Mouse (Mus musculus): ENCODE results near the gene Baz1a. TPM values are rescaled to one million over a fixed set of nuclear protein-coding genes. Genes with fewer than 3 reads are reported as not detected.
"Not testable (repeated sequence)": the region's sequence is repeated elsewhere in the genome, so short reads cannot be mapped to it uniquely, and the experiment has no call there.

The Baz1a gene
- polyA plus RNA-seq, 1 experiment from 2014 or later: 41.7 TPM

GRCm38 (mm10) chr12:54980532-54980931, 33.6 kb downstream of the Baz1a start:
- 81% methylated on average over 6 of the region's 6 CpGs for WGBS

GRCm38 (mm10) chr12:54969033-54969432, 45.1 kb downstream of the Baz1a start:
- Histone ChIP-seq H3K9ac (ENCODE audit: low read length) (no peak overlapping the region), H3K9me3 (ENCODE audit: control insufficient read depth, low read length) (no peaks in the 10 kb centered on the region), H3K4me1 (replicated peaks; ENCODE audit: control insufficient read depth, insufficient read depth, low read length) (no peaks in the 10 kb centered on the region), H3K4me2 (ENCODE audit: low read depth, low read length, severe bottlenecking) (no peak overlapping the region), H3K36me3 (ENCODE audit: control insufficient read depth, insufficient read depth, low read length) (no peaks in the 10 kb centered on the region; the same call in 1 of the 2 replicates), H3K27ac (ENCODE audit: low read depth, low read length) (no peak overlapping the region), H3K4me3 (ENCODE audit: low read depth, low read length) (no peak overlapping the region), H3K27me3 (ENCODE audit: control insufficient read depth, insufficient read depth, low read length) (no peaks in the 10 kb centered on the region)
- DNase-seq (ENCODE audit: low spot score): no peak
- WGBS: 84% methylated on average over 3 of the region's 3 CpGs
- ATAC-seq (replicated peaks; ENCODE audit: low FRiP score): no peak

More at GRCm38 (mm10) chr12:54980532-54980931, 33.6 kb downstream of the Baz1a start:
- no peak overlapping the region for H3K4me2 ChIP-seq (ENCODE audit: low read depth, low read length, severe bottlenecking)
- no peaks in the 10 kb centered on the region for H3K9me3 ChIP-seq (ENCODE audit: control insufficient read depth, low read length)
- ATAC-seq (replicated peaks; ENCODE audit: low FRiP score) (no peak), DNase-seq (ENCODE audit: low spot score) (no peak)
- H3K4me1 ChIP-seq (replicated peaks; ENCODE audit: control insufficient read depth, insufficient read depth, low read length): no peaks in the 10 kb centered on the region
- H3K27ac ChIP-seq (ENCODE audit: low read depth, low read length): no peak overlapping the region
- no peaks in the 10 kb centered on the region for H3K27me3 ChIP-seq (ENCODE audit: control insufficient read depth, insufficient read depth, low read length)
- no peaks in the 10 kb centered on the region; the same call in 1 of the 2 replicates for H3K36me3 ChIP-seq (ENCODE audit: control insufficient read depth, insufficient read depth, low read length)
- no peak overlapping the region for H3K4me3 ChIP-seq (ENCODE audit: low read depth, low read length)
- no peak overlapping the region for H3K9ac ChIP-seq (ENCODE audit: low read length)

- no peaks in the 10 kb centered on the region for H3K9me3 ChIP-seq (ENCODE audit: control insufficient read depth, low read length)
- no peak for ATAC-seq (replicated peaks; ENCODE audit: low FRiP score)
- H3K27ac ChIP-seq (ENCODE audit: low read depth, low read length): no peak overlapping the region
- no peak overlapping the region for H3K4me3 ChIP-seq (ENCODE audit: low read depth, low read length)
- no peak for DNase-seq (ENCODE audit: low spot score)
- H3K36me3 ChIP-seq (ENCODE audit: control insufficient read depth, insufficient read depth, low read length): no peaks in the 10 kb centered on the region
- H3K27me3 ChIP-seq (ENCODE audit: control insufficient read depth, insufficient read depth, low read length): no peaks in the 10 kb centered on the region
- no peak overlapping the region for H3K9ac ChIP-seq (ENCODE audit: low read length)
- H3K4me2 ChIP-seq (ENCODE audit: low read depth, low read length, severe bottlenecking): no peak overlapping the region
- no peaks in the 10 kb centered on the region for H3K4me1 ChIP-seq (replicated peaks; ENCODE audit: control insufficient read depth, insufficient read depth, low read length)
- 95% methylated on average over 4 of the region's 4 CpGs for WGBS
Measured at GRCm38 (mm10) chr12:54965532-54966160, 48.5 kb downstream of the Baz1a start.

- no peak overlapping the region for H3K27ac ChIP-seq (ENCODE audit: low read depth, low read length)
- no peak overlapping the region for H3K9ac ChIP-seq (ENCODE audit: low read length)
- H3K27me3 ChIP-seq (ENCODE audit: control insufficient read depth, insufficient read depth, low read length): no peaks in the 10 kb centered on the region
- H3K4me2 ChIP-seq (ENCODE audit: low read depth, low read length, severe bottlenecking): no peak overlapping the region
- DNase-seq (ENCODE audit: low spot score) (no peak), ATAC-seq (replicated peaks; ENCODE audit: low FRiP score) (no peak)
- no peaks in the 10 kb centered on the region for H3K36me3 ChIP-seq (ENCODE audit: control insufficient read depth, insufficient read depth, low read length)
- WGBS: 81% methylated on average over 2 of the region's 2 CpGs
- no peak overlapping the region for H3K4me3 ChIP-seq (ENCODE audit: low read depth, low read length)
- no peaks in the 10 kb centered on the region for H3K4me1 ChIP-seq (replicated peaks; ENCODE audit: control insufficient read depth, insufficient read depth, low read length)
- no peaks in the 10 kb centered on the region for H3K9me3 ChIP-seq (ENCODE audit: control insufficient read depth, low read length)
Measured at GRCm38 (mm10) chr12:54959569-54959968, 54.6 kb downstream of the Baz1a start.

GRCm38 (mm10) chr12:54956974-54957373, 57.2 kb downstream of the Baz1a start:
- no peaks in the 10 kb centered on the region for H3K4me1 ChIP-seq (replicated peaks; ENCODE audit: control insufficient read depth, insufficient read depth, low read length)
- no peak overlapping the region for H3K4me2 ChIP-seq (ENCODE audit: low read depth, low read length, severe bottlenecking)
- DNase-seq (ENCODE audit: low spot score) (no peak), ATAC-seq (replicated peaks; ENCODE audit: low FRiP score) (no peak)
- H3K4me3 ChIP-seq (ENCODE audit: low read depth, low read length): no peak overlapping the region
- H3K27me3 ChIP-seq (ENCODE audit: control insufficient read depth, insufficient read depth, low read length): no peaks in the 10 kb centered on the region
- H3K9me3 ChIP-seq (ENCODE audit: control insufficient read depth, low read length): no peaks in the 10 kb centered on the region
- no peak overlapping the region for H3K27ac ChIP-seq (ENCODE audit: low read depth, low read length)
- no peak overlapping the region for H3K9ac ChIP-seq (ENCODE audit: low read length)
- WGBS: 97% methylated on average over 2 of the region's 2 CpGs
- H3K36me3 ChIP-seq (ENCODE audit: control insufficient read depth, insufficient read depth, low read length): no peaks in the 10 kb centered on the region

- Histone ChIP-seq H3K4me2 (ENCODE audit: low read depth, low read length, severe bottlenecking) (no peak overlapping the region), H3K4me1 (replicated peaks; ENCODE audit: control insufficient read depth, insufficient read depth, low read length) (no peaks in the 10 kb centered on the region), H3K27me3 (ENCODE audit: control insufficient read depth, insufficient read depth, low read length) (no peaks in the 10 kb centered on the region), H3K9me3 (ENCODE audit: control insufficient read depth, low read length) (no peaks in the 10 kb centered on the region), H3K36me3 (ENCODE audit: control insufficient read depth, insufficient read depth, low read length) (no peaks in the 10 kb centered on the region), H3K9ac (ENCODE audit: low read length) (no peak overlapping the region), H3K4me3 (ENCODE audit: low read depth, low read length) (no peak overlapping the region), H3K27ac (ENCODE audit: low read depth, low read length) (no peak overlapping the region)
- DNase-seq (ENCODE audit: low spot score): no peak
- ATAC-seq (replicated peaks; ENCODE audit: low FRiP score): no peak
- WGBS: 93% methylated on average over 4 of the region's 4 CpGs
Measured at GRCm38 (mm10) chr12:54956457-54956856, 57.7 kb downstream of the Baz1a start.

GRCm38 (mm10) chr12:54946116-54946515, 68.0 kb downstream of the Baz1a start:
- Histone ChIP-seq H3K9me3 (ENCODE audit: control insufficient read depth, low read length) (no peaks in the 10 kb centered on the region), H3K36me3 (ENCODE audit: control insufficient read depth, insufficient read depth, low read length) (no peaks in the 10 kb centered on the region), H3K9ac (ENCODE audit: low read length) (no peak overlapping the region), H3K4me1 (replicated peaks; ENCODE audit: control insufficient read depth, insufficient read depth, low read length) (no peaks in the 10 kb centered on the region), H3K27ac (ENCODE audit: low read depth, low read length) (no peak overlapping the region), H3K27me3 (ENCODE audit: control insufficient read depth, insufficient read depth, low read length) (no peaks in the 10 kb centered on the region), H3K4me3 (ENCODE audit: low read depth, low read length) (no peak overlapping the region), H3K4me2 (ENCODE audit: low read depth, low read length, severe bottlenecking) (no peak overlapping the region)
- ATAC-seq (replicated peaks; ENCODE audit: low FRiP score) (no peak), DNase-seq (ENCODE audit: low spot score) (no peak)
- 68% methylated on average over 6 of the region's 6 CpGs for WGBS

GRCm38 (mm10) chr12:54942586-54943157, 71.5 kb downstream of the Baz1a start:
- not testable (repeated sequence) for H3K36me3 ChIP-seq (ENCODE audit: control insufficient read depth, insufficient read depth, low read length); DNase-seq (ENCODE audit: low spot score); ATAC-seq (replicated peaks; ENCODE audit: low FRiP score); H3K4me1 ChIP-seq (replicated peaks; ENCODE audit: control insufficient read depth, insufficient read depth, low read length); H3K27me3 ChIP-seq (ENCODE audit: control insufficient read depth, insufficient read depth, low read length); H3K27ac ChIP-seq (ENCODE audit: low read depth, low read length); H3K9ac ChIP-seq (ENCODE audit: low read length); H3K4me3 ChIP-seq (ENCODE audit: low read depth, low read length); H3K9me3 ChIP-seq (ENCODE audit: control insufficient read depth, low read length); H3K4me2 ChIP-seq (ENCODE audit: low read depth, low read length, severe bottlenecking)
- 84% methylated on average over 6 of the region's 6 CpGs for WGBS

Data from forebrain, embryonic 11.5 days (tissue).